Mouse (Mus musculus): ENCODE measurements at regions not wholly inside any gene's neighbourhood (a gene's known extent, or its start where the extent isn't known, plus 50 kb on each side); places are given as distances from the start of the nearest gene placed in this dataset.

- peak; percentile 78 for ATAC-seq (replicated peaks)
- Histone ChIP-seq H3K4me1 (no peaks in the 10 kb centered on the region), H3K4me3 (no peak overlapping the region), H3K27me3 (replicated peaks) (no peaks in the 10 kb centered on the region), H3K9ac (no peak overlapping the region), H3K9me3 (no peaks in the 10 kb centered on the region), H3K27ac (no peak overlapping the region), H3K4me2 (no peak overlapping the region), H3K36me3 (replicated peaks) (no peaks in the 10 kb centered on the region)
- WGBS = 14% methylated on average over 11 of the region's 11 CpGs
Measured at GRCm38 (mm10) chr9:86186751-86187747, 277.7 kb downstream of the Ube2cbp start.

DNA sequence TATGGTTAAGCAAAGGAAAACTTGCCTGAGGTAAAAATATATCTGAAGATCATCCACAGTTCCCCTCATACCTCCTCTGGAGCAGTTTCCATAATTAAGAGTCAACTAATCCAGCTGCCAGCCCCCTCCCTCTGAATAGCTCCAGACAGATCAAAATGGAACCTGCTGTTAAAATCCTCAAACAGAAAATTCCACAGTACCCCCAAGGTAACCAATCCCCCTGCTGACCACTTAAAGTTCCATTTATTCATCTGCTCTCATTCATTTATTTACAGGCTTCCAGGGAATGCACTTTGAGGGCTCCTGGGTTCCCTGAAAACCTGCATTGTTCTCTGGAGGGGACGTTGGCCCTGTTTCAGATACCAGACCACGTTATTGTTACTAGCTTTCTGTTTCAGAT is 275.9 kb downstream of the Ube2cbp start:
- H3K4me3 ChIP-seq = no peak overlapping the region
- no peak overlapping the region for H3K4me2 ChIP-seq
- 7% methylated on average over 2 of the region's 2 CpGs for WGBS
- no peaks in the 10 kb centered on the region for H3K4me1 ChIP-seq
- H3K27me3 ChIP-seq (replicated peaks) = no peaks in the 10 kb centered on the region
- H3K27ac ChIP-seq = no peak overlapping the region
- H3K9me3 ChIP-seq = no peaks in the 10 kb centered on the region
- no peaks in the 10 kb centered on the region for H3K36me3 ChIP-seq (replicated peaks)
- peak; percentile 52; the same call in 1 of the 2 replicates for ATAC-seq (replicated peaks)
- no peak overlapping the region for H3K9ac ChIP-seq

- Histone ChIP-seq H3K27ac (no peak overlapping the region), H3K27me3 (replicated peaks) (no peaks in the 10 kb centered on the region), H3K9me3 (no peaks in the 10 kb centered on the region), H3K4me2 (no peak overlapping the region), H3K4me1 (no peaks in the 10 kb centered on the region), H3K9ac (no peak overlapping the region), H3K4me3 (no peak overlapping the region), H3K36me3 (replicated peaks) (no peaks in the 10 kb centered on the region)
- no peak for ATAC-seq (replicated peaks)
- WGBS = 64% methylated on average over 3 of the region's 3 CpGs
Measured at GRCm38 (mm10) chr9:86205041-86205440, 259.7 kb downstream of the Ube2cbp start.

DNA sequence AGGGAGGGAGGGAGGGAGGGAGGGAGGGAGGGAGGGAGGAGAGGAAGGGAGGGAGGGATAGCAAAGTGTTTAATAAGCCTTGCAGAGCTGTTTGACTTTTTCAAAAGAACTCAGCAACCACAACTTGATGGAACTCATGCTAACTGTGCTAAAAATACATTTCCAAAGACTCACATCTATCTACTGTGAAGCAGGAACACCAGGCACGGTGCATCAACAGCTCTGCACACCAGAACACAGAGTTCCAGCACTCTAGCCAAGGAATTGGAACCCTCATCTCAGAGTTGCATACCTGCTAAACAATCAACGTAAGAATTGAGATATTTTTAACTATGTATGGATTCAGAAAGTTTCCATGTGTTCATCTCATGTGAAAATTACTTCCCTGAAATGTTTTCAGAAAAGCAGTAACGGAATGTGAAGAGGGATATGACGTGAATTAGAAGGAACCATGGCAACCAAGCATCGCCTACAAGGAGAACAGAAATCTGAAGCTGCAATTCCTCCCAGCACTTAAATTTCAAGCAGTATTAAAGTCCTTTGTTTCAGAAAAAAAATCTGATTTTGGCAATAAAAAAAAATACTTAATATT is 256.3 kb downstream of the Ube2cbp start:
- H3K9ac ChIP-seq = no peak overlapping the region
- H3K9me3 ChIP-seq = no peaks in the 10 kb centered on the region
- 83% methylated on average over 5 of the region's 5 CpGs for WGBS
- H3K4me1 ChIP-seq = no peaks in the 10 kb centered on the region
- H3K27me3 ChIP-seq (replicated peaks) = no peaks in the 10 kb centered on the region
- no peaks in the 10 kb centered on the region for H3K36me3 ChIP-seq (replicated peaks)
- ATAC-seq (replicated peaks) = no peak
- no peak overlapping the region for H3K4me2 ChIP-seq
- no peak overlapping the region for H3K27ac ChIP-seq
- no peak overlapping the region for H3K4me3 ChIP-seq

GRCm38 (mm10) chr9:86211267-86211666 is 253.5 kb downstream of the Ube2cbp start:
- Histone ChIP-seq H3K9ac (no peak overlapping the region), H3K4me2 (no peak overlapping the region), H3K27ac (no peak overlapping the region), H3K4me3 (no peak overlapping the region), H3K9me3 (no peaks in the 10 kb centered on the region), H3K36me3 (replicated peaks) (no peaks in the 10 kb centered on the region), H3K27me3 (replicated peaks) (no peaks in the 10 kb centered on the region), H3K4me1 (no peaks in the 10 kb centered on the region)
- ATAC-seq (replicated peaks) = no peak
- 92% methylated on average over 3 of the region's 3 CpGs for WGBS

DNA sequence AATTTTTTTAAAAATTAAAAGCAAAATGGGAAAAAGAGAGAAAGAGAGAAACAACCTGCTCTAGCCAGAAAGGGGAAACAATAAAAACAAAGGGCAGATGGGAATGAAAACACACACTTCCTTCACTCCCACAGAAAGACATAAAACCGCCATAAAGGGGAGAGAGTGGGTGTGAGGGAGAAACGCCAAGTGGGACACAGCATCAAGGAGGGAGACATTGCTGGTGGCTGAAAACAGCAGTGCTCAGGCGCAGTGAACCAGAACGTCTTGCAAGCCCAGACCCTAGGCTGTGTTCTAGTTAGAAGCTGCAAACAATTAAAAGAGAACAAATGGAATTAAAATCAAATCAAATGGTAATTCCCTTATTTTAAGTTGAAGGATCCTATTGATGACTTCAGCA is 245.1 kb downstream of the Ube2cbp start:
- no peaks in the 10 kb centered on the region for H3K9me3 ChIP-seq
- H3K4me2 ChIP-seq = no peak overlapping the region
- no peaks in the 10 kb centered on the region for H3K4me1 ChIP-seq
- H3K9ac ChIP-seq = no peak overlapping the region
- no peak overlapping the region for H3K27ac ChIP-seq
- no peaks in the 10 kb centered on the region for H3K36me3 ChIP-seq (replicated peaks)
- H3K27me3 ChIP-seq (replicated peaks) = no peaks in the 10 kb centered on the region
- H3K4me3 ChIP-seq = no peak overlapping the region
- ATAC-seq (replicated peaks) = no peak
- WGBS = 84% methylated on average over 4 of the region's 4 CpGs

- Histone ChIP-seq H3K36me3 (replicated peaks) (no peaks in the 10 kb centered on the region), H3K4me3 (no peak overlapping the region), H3K4me2 (no peak overlapping the region), H3K4me1 (no peaks in the 10 kb centered on the region), H3K9me3 (no peaks in the 10 kb centered on the region), H3K27me3 (replicated peaks) (no peaks in the 10 kb centered on the region), H3K9ac (no peak overlapping the region), H3K27ac (no peak overlapping the region)
- peak; percentile 60; the same call in 1 of the 2 replicates for ATAC-seq (replicated peaks)
- 56% methylated on average over 3 of the region's 3 CpGs for whole genome bisulfite sequencing
Measured at GRCm38 (mm10) chr9:86224530-86224929, 240.2 kb downstream of the Ube2cbp start.

GRCm38 (mm10) chr9:86230673-86231350 is 233.9 kb downstream of the Ube2cbp start:
- WGBS = 9% methylated on average over 7 of the region's 7 CpGs
- Histone ChIP-seq H3K9ac (no peak overlapping the region), H3K4me3 (no peak overlapping the region), H3K27ac (no peak overlapping the region), H3K9me3 (0 out of 2 replicates have a peak, but pooled peaks cover 3% of the 10 kb centered on the region), H3K4me2 (no peak overlapping the region), H3K4me1 (peaks cover 6% of the 10 kb centered on the region), H3K36me3 (replicated peaks) (no peaks in the 10 kb centered on the region), H3K27me3 (replicated peaks) (no peaks in the 10 kb centered on the region)
- no peak for ATAC-seq (replicated peaks)

DNA sequence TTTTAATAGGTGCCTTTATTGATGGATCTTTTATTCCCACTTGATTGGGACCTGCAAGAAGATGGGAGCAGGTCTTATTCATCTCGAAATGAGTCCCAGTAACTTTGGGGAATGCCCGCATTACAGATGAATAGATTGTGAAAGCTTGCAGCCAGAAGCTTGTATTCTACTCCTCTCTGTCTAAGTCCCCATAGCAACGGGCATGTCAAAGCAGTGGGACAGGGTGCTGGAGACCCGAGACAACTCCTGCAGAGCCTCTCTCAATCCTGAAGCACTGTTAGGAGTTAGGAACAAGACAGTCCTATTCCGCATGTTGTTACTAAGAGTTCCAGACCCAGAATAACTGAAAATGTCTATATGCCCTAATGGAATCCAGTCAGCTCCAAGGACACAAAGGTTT is 233.1 kb downstream of the Ube2cbp start:
- H3K9me3 ChIP-seq = 0 out of 2 replicates have a peak, but pooled peaks cover 4% of the 10 kb centered on the region
- no peaks in the 10 kb centered on the region for H3K36me3 ChIP-seq (replicated peaks)
- no peak overlapping the region for H3K9ac ChIP-seq
- no peak overlapping the region for H3K27ac ChIP-seq
- H3K27me3 ChIP-seq (replicated peaks) = no peaks in the 10 kb centered on the region
- peaks cover 6% of the 10 kb centered on the region for H3K4me1 ChIP-seq
- no peak overlapping the region for H3K4me3 ChIP-seq
- WGBS = 15% methylated on average over 5 of the region's 5 CpGs
- H3K4me2 ChIP-seq = no peak overlapping the region
- ATAC-seq (replicated peaks) = peak; percentile 77

GRCm38 (mm10) chr9:86232174-86232573 is 232.6 kb downstream of the Ube2cbp start:
- no peaks in the 10 kb centered on the region for H3K27me3 ChIP-seq (replicated peaks)
- H3K4me2 ChIP-seq = no peak overlapping the region
- H3K9ac ChIP-seq = no peak overlapping the region
- no peak overlapping the region for H3K27ac ChIP-seq
- H3K4me1 ChIP-seq = peaks cover 6% of the 10 kb centered on the region
- no peak for ATAC-seq (replicated peaks)
- H3K9me3 ChIP-seq = 0 out of 2 replicates have a peak, but pooled peaks cover 4% of the 10 kb centered on the region
- WGBS = 51% methylated on average over 1 of the region's 1 CpGs
- H3K36me3 ChIP-seq (replicated peaks) = no peaks in the 10 kb centered on the region
- H3K4me3 ChIP-seq = no peak overlapping the region

GRCm38 (mm10) chr9:86233775-86234174 is 231.0 kb downstream of the Ube2cbp start:
- H3K36me3 ChIP-seq (replicated peaks) = no peaks in the 10 kb centered on the region
- peaks cover 6% of the 10 kb centered on the region for H3K4me1 ChIP-seq
- WGBS = 88% methylated on average over 7 of the region's 7 CpGs
- no peak overlapping the region for H3K4me3 ChIP-seq
- H3K9ac ChIP-seq = no peak overlapping the region
- no peak overlapping the region for H3K27ac ChIP-seq
- H3K27me3 ChIP-seq (replicated peaks) = no peaks in the 10 kb centered on the region
- no peak for ATAC-seq (replicated peaks)
- no peak overlapping the region for H3K4me2 ChIP-seq
- 0 out of 2 replicates have a peak, but pooled peaks cover 4% of the 10 kb centered on the region for H3K9me3 ChIP-seq

GRCm38 (mm10) chr9:86238691-86239090 is 226.1 kb downstream of the Ube2cbp start:
- Histone ChIP-seq H3K4me2 (no peak overlapping the region), H3K4me3 (no peak overlapping the region), H3K27ac (no peak overlapping the region), H3K9me3 (0 out of 2 replicates have a peak, but pooled peaks cover 4% of the 10 kb centered on the region), H3K9ac (no peak overlapping the region), H3K36me3 (replicated peaks) (no peaks in the 10 kb centered on the region), H3K27me3 (replicated peaks) (no peaks in the 10 kb centered on the region), H3K4me1 (no peaks in the 10 kb centered on the region)
- 62% methylated on average over 4 of the region's 4 CpGs for WGBS
- ATAC-seq (replicated peaks) = no peak
